Mouse (Mus musculus): ENCODE data around the gene Itga10.

GRCm38 (mm10) chr3:96647365-96647764 lies 2.0 kb downstream of the Itga10 start:
- TF ChIP-seq CTCF (IDR thresholded peaks at IDR 0.05; ENCODE audit: low read depth, low read length) (no peak), POLR2A (IDR thresholded peaks at IDR 0.05; ENCODE audit: borderline replicate concordance, low read depth, low read length) (no peak)

Measured in bone marrow macrophage, adult 2 months (primary cell).